Mouse (Mus musculus): ENCODE measurements at regions not wholly inside any gene's neighbourhood (a gene's known extent, or its start where the extent isn't known, plus 50 kb on each side); places are given as distances from the start of the nearest gene placed in this dataset.

DNA sequence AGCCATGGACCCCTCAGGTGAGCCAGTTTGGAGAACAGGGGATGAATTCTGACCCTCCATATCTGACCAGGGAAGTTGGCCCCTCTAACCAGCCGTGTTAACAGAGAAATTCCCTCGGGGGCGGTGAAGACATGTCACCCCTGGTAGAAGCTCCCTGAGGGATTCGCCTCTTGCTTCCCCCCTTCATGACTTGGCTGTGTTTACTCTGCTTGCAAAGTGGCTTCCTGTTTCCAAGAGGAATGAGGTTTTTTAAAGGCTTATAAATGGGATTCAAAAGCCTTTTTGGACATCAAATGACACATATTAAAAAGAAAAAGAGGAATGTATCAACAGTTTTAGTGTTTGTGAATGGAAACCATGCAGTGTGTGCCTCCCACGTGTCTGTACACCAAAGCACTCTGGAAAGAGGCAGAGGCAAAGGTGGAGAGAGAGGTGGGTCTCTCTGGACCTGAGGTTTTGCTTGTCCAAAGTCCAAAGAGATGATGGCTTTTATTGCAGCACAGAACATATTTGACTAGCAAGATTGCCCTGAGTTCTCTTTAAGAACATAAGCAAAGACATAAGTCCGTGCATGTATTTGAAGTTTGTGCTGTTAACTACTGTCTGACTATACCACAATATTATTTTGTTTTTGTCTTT is 308.9 kb upstream of the Tbx3 start:
- H3K27me3 ChIP-seq (ENCODE audit: control insufficient read depth in 1 of 2, insufficient read depth in 2 of 2, low read length in 2 of 2), result no peaks in the 10 kb centered on the region
- DNase-seq (ENCODE audit: low read depth, low spot score), result no peak
- no peaks in the 10 kb centered on the region for H3K36me3 ChIP-seq (ENCODE audit: control insufficient read depth in 1 of 2, insufficient read depth in 2 of 2, low read length in 2 of 2)
- no peak overlapping the region for H3K27ac ChIP-seq (ENCODE audit: control insufficient read depth, low read depth, low read length)
- H3K9me3 ChIP-seq (replicated peaks; ENCODE audit: insufficient read depth, low read length), result no peaks in the 10 kb centered on the region
- no peak overlapping the region for H3K4me3 ChIP-seq (ENCODE audit: control insufficient read depth in 1 of 2, insufficient read depth in 1 of 2, low read depth in 2 of 2, low read length in 2 of 2)
- no peaks in the 10 kb centered on the region for H3K79me2 ChIP-seq (ENCODE audit: control insufficient read depth, insufficient read depth, low read length, poor library complexity)
- TF ChIP-seq EP300 (IDR thresholded peaks at IDR 0.05; ENCODE audit: low read depth in 1 of 2, low read length in 2 of 2), result no peak
- no peak for TF ChIP-seq POLR2AphosphoS2 (IDR thresholded peaks at IDR 0.05; ENCODE audit: low read length)
- TF ChIP-seq POLR2A (IDR thresholded peaks at IDR 0.05; ENCODE audit: control insufficient read depth in 1 of 2, insufficient read depth in 1 of 2, low read depth in 1 of 2, low read length in 2 of 2, poor library complexity in 1 of 2), result no peak
- no peak for TF ChIP-seq NELFE (IDR thresholded peaks at IDR 0.05; ENCODE audit: low read depth, low read length)
- no peak for TF ChIP-seq USF1 (IDR thresholded peaks at IDR 0.05; ENCODE audit: low read depth, low read length)
- no peak for TF ChIP-seq ETS1 (IDR thresholded peaks at IDR 0.05; ENCODE audit: low read depth, low read length)
- no peak for TF ChIP-seq POLR2AphosphoS5 (IDR thresholded peaks at IDR 0.05; ENCODE audit: borderline replicate concordance, low read depth, low read length)
- H3K4me1 ChIP-seq (ENCODE audit: control insufficient read depth in 1 of 2, insufficient read depth in 2 of 2, low read length in 2 of 2), result no peaks in the 10 kb centered on the region
- no peak overlapping the region for H3K9ac ChIP-seq (ENCODE audit: control insufficient read depth, low read depth, low read length, poor library complexity, severe bottlenecking)

DNA sequence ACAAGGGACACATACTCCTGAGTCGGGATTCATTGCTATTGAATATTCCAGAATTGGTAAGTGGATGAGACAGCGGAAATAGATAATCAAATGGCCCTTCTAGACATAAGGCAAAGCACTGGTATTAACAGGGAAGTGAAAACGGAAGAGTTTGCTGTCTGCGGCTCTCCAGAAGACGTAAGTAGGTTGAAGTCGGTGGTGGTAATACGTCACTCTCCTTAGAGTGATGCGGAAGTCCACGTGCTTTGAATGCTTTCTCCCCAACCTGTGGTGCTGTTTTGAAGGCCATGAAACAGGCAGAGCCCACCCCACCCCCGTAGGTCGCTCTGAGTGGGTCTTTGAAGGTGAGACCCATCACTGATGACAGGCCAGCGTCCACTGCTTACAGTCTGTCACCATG is 308.0 kb upstream of the Tbx3 start:
- Histone ChIP-seq H3K79me2 (ENCODE audit: control insufficient read depth, insufficient read depth, low read length, poor library complexity) (no peaks in the 10 kb centered on the region), H3K4me3 (ENCODE audit: control insufficient read depth in 1 of 2, insufficient read depth in 1 of 2, low read depth in 2 of 2, low read length in 2 of 2) (no peak overlapping the region), H3K9me3 (replicated peaks; ENCODE audit: insufficient read depth, low read length) (no peaks in the 10 kb centered on the region), H3K36me3 (ENCODE audit: control insufficient read depth in 1 of 2, insufficient read depth in 2 of 2, low read length in 2 of 2) (no peaks in the 10 kb centered on the region), H3K27me3 (ENCODE audit: control insufficient read depth in 1 of 2, insufficient read depth in 2 of 2, low read length in 2 of 2) (no peaks in the 10 kb centered on the region), H3K27ac (ENCODE audit: control insufficient read depth, low read depth, low read length) (no peak overlapping the region), H3K9ac (ENCODE audit: control insufficient read depth, low read depth, low read length, poor library complexity, severe bottlenecking) (no peak overlapping the region), H3K4me1 (ENCODE audit: control insufficient read depth in 1 of 2, insufficient read depth in 2 of 2, low read length in 2 of 2) (no peaks in the 10 kb centered on the region)
- no peak for DNase-seq (ENCODE audit: low read depth, low spot score)
- TF ChIP-seq CHD2 (IDR thresholded peaks at IDR 0.05; ENCODE audit: low read length), result no peak
- TF ChIP-seq JUND (IDR thresholded peaks at IDR 0.05; ENCODE audit: low read depth, low read length), result no peak
- TF ChIP-seq GABPA (IDR thresholded peaks at IDR 0.05; ENCODE audit: low read depth, low read length), result no peak
- TF ChIP-seq KAT2A (conservative IDR thresholded peaks at IDR 0.05; ENCODE audit: low read depth, low read length), result no peak
- TF ChIP-seq EP300 (IDR thresholded peaks at IDR 0.05; ENCODE audit: low read depth in 1 of 2, low read length in 2 of 2), result no peak
- no peak for TF ChIP-seq POLR2AphosphoS2 (IDR thresholded peaks at IDR 0.05; ENCODE audit: low read length)
- TF ChIP-seq ZNF384 (IDR thresholded peaks at IDR 0.05; ENCODE audit: low read depth, low read length), result no peak
- no peak for TF ChIP-seq RAD21 (IDR thresholded peaks at IDR 0.05; ENCODE audit: low read depth, low read length)
- TF ChIP-seq BHLHE40 (IDR thresholded peaks at IDR 0.05; ENCODE audit: borderline replicate concordance, low read depth, low read length), result no peak
- no peak for TF ChIP-seq MAFK (IDR thresholded peaks at IDR 0.05; ENCODE audit: borderline replicate concordance, low read depth, low read length)
- no peak for TF ChIP-seq POLR2A (IDR thresholded peaks at IDR 0.05; ENCODE audit: control insufficient read depth in 1 of 2, insufficient read depth in 1 of 2, low read depth in 1 of 2, low read length in 2 of 2, poor library complexity in 1 of 2)
- no peak for TF ChIP-seq SMC3 (IDR thresholded peaks at IDR 0.05; ENCODE audit: low read depth, low read length)
- no peak for TF ChIP-seq MXI1 (IDR thresholded peaks at IDR 0.05; ENCODE audit: low read depth, low read length)
- no peak for TF ChIP-seq MYC (IDR thresholded peaks at IDR 0.05; ENCODE audit: low read depth, low read length)
- no peak for TF ChIP-seq GATA1 (IDR thresholded peaks at IDR 0.05; ENCODE audit: low read depth, low read length)
- TF ChIP-seq SIN3A (IDR thresholded peaks at IDR 0.05; ENCODE audit: low read length), result no peak
